ENCODE assay signal across 11 mouse cellular contexts in the genomic region with DNA sequence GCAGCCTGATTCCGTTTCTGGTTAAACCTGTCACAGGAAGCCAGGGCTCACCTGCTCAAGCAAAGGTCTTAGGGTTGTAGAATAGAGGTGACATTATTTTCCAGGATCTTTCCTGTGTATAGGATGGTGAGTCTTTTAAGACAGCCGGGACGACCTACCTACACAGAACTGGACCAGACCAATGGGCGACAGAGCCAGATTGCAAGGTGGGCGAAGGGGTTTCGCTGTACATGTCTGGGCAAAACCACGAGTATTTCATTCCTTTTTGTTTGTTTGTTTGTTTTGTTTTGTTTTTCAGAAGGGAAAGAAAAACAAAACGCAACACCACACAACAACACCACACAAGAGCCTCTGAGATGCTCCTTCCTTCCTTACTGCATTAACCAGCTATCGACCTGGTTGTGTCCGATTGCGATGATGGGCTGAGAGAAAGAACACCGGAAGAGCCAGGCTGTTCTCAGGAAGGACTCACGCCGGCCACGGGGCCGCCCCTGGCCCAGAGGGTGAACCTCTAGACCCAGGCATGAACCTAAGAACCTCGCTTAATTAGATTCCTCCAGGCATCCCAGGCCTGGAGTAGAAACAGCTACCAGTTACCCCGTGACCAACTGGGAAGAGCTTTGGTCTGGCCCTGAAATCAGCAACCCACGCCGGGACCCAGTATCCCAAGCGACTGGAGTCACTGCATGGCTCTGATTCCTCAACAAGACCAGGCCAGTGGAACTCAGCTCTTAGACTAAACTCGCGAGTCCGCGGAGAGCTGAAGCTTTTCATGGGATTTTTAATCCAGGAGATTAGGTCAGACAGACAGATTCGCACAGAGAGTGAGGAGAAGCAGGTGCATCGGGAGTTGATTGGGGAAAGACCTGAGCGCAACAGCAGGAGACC. TPM values are rescaled to one million over a fixed set of nuclear protein-coding genes. Genes with fewer than 3 reads are reported as not detected.
DNase-seq lines count a peak whose midpoint lies in the region; ATAC-seq lines count a peak whose summit lies in the region.
"Had no signal": no experiment of that assay in that cellular context is flagged by ENCODE, and none has a peak within 500 bp of the region (broad histone marks: within the 10 kb centered on the region; RNA-seq: fewer than 3 reads in every experiment).

No protein-coding gene starts in this region.

- peak overlapping the region; percentile 17 for H3K4me3 ChIP-seq in kidney, embryonic 15.5 days (replicated peaks)
- peak overlapping the region; percentile 17; the same call in 1 of the 2 replicates for H3K4me3 ChIP-seq in embryonic facial prominence, embryonic 15.5 days (replicated peaks)
- no peak overlapping the region for H3K4me3 ChIP-seq in limb, embryonic 12.5 days (replicated peaks)
- H3K4me3 ChIP-seq in neural tube, embryonic 13.5 days: no peak overlapping the region
- H3K4me3 ChIP-seq: erythroblast, embryonic 14.5 days had no signal

- no peaks in the 10 kb centered on the region for H3K9me3 ChIP-seq in kidney, embryonic 15.5 days (replicated peaks)
- no peaks in the 10 kb centered on the region for H3K9me3 ChIP-seq in embryonic facial prominence, embryonic 15.5 days (replicated peaks)
- H3K9me3 ChIP-seq in limb, embryonic 12.5 days: no peaks in the 10 kb centered on the region
- no peaks in the 10 kb centered on the region for H3K9me3 ChIP-seq in neural tube, embryonic 13.5 days

- 0 out of 2 replicates have a peak overlapping the region, but pooled peaks have one; percentile 7 for H3K27ac ChIP-seq in kidney, embryonic 15.5 days
- no peak overlapping the region for H3K27ac ChIP-seq in embryonic facial prominence, embryonic 15.5 days (replicated peaks)
- no peak overlapping the region for H3K27ac ChIP-seq in limb, embryonic 12.5 days
- no peak overlapping the region for H3K27ac ChIP-seq in neural tube, embryonic 13.5 days (replicated peaks)

- no peak for ATAC-seq in kidney, embryonic 15.5 days (replicated peaks; ENCODE audit: low FRiP score)
- ATAC-seq in embryonic facial prominence, embryonic 15.5 days (ENCODE audit: insufficient number of reproducible peaks, low FRiP score, low TSS enrichment, low read depth): no peak
- ATAC-seq in limb, embryonic 12.5 days (ENCODE audit: insufficient number of reproducible peaks, insufficient read depth, low FRiP score, low TSS enrichment, low read depth): no peak
- ATAC-seq in neural tube, embryonic 13.5 days (ENCODE audit: low read depth): no peak
- ATAC-seq: inflammation-experienced regulatory T-cells, adult 6 months; Patski had no signal

- no peak overlapping the region for H3K9ac ChIP-seq in kidney, embryonic 15.5 days
- no peak overlapping the region for H3K9ac ChIP-seq in embryonic facial prominence, embryonic 15.5 days
- H3K9ac ChIP-seq in limb, embryonic 12.5 days (replicated peaks): no peak overlapping the region
- H3K9ac ChIP-seq in neural tube, embryonic 13.5 days: no peak overlapping the region

- peaks cover 77% of the 10 kb centered on the region for H3K4me1 ChIP-seq in kidney, embryonic 15.5 days
- peaks cover 63% of the 10 kb centered on the region for H3K4me1 ChIP-seq in embryonic facial prominence, embryonic 15.5 days
- H3K4me1 ChIP-seq in limb, embryonic 12.5 days (replicated peaks): peaks cover 61% of the 10 kb centered on the region
- H3K4me1 ChIP-seq in neural tube, embryonic 13.5 days (replicated peaks): peaks cover 81% of the 10 kb centered on the region

- H3K4me2 ChIP-seq in kidney, embryonic 15.5 days: peak overlapping the region; percentile 51
- no peak overlapping the region for H3K4me2 ChIP-seq in embryonic facial prominence, embryonic 15.5 days (replicated peaks)
- H3K4me2 ChIP-seq in limb, embryonic 12.5 days: peak overlapping the region; percentile 32
- peak overlapping the region; percentile 46 for H3K4me2 ChIP-seq in neural tube, embryonic 13.5 days

- WGBS in kidney, embryonic 15.5 days: 9% methylated on average over 28 of the region's 28 CpGs
- WGBS in embryonic facial prominence, embryonic 15.5 days: 40% methylated on average over 28 of the region's 28 CpGs
- 7% methylated on average over 28 of the region's 28 CpGs for WGBS in limb, embryonic 12.5 days
- 14% methylated on average over 28 of the region's 28 CpGs for WGBS in neural tube, embryonic 13.5 days

- H3K36me3 ChIP-seq in kidney, embryonic 15.5 days: no peaks in the 10 kb centered on the region
- no peaks in the 10 kb centered on the region for H3K36me3 ChIP-seq in embryonic facial prominence, embryonic 15.5 days
- no peaks in the 10 kb centered on the region for H3K36me3 ChIP-seq in limb, embryonic 12.5 days
- no peaks in the 10 kb centered on the region for H3K36me3 ChIP-seq in neural tube, embryonic 13.5 days

- DNase-seq in kidney, adult 11 months: no peak
- no peak for DNase-seq in layer of hippocampus, postnatal 10 days (ENCODE audit: low spot score in 2 of 2)
- DNase-seq in spleen, adult 18-20 months: no peak
- DNase-seq: left cerebral cortex, postnatal 4 days had no signal

- H3K27me3 ChIP-seq in kidney, embryonic 15.5 days: peaks cover 95% of the 10 kb centered on the region
- peaks cover 74% of the 10 kb centered on the region for H3K27me3 ChIP-seq in embryonic facial prominence, embryonic 15.5 days
- H3K27me3 ChIP-seq in limb, embryonic 12.5 days: peaks cover 100% of the 10 kb centered on the region
- peaks cover 88% of the 10 kb centered on the region for H3K27me3 ChIP-seq in neural tube, embryonic 13.5 days
- H3K27me3 ChIP-seq: Patski had no signal

RNA-seq across cellular contexts. Expression of a gene that starts 1.9 kb away (rescaled TPM):
- polyA plus RNA-seq in kidney, embryonic 15.5 days (2015; fragmentation: Nextera tagmentation; extraction: Ambion mirVana): 15.6 TPM in 2 replicates
- polyA plus RNA-seq in embryonic facial prominence, embryonic 15.5 days (2015; fragmentation: Nextera tagmentation; extraction: Ambion mirVana): 18.9 and 22.9 TPM in 2 replicates
- 8.9 and 11.0 TPM in 2 replicates for polyA plus RNA-seq in limb, embryonic 12.5 days (2016; fragmentation: Nextera tagmentation; extraction: Ambion mirVana)
- 6.8 and 9.9 TPM in 2 replicates for polyA plus RNA-seq in neural tube, embryonic 13.5 days (2015; fragmentation: Nextera tagmentation; extraction: Ambion mirVana)
- under 1 TPM; 0.29 to 0.50 TPM for total RNA-seq in layer of hippocampus, postnatal 10 days (2021)
- polyA plus RNA-seq: erythroblast, embryonic 14.5 days; inflammation-experienced regulatory T-cells, adult 6 months had no signal

Comparison
In these comparisons a context has a peak if more than half of its experiments do, and no peak if none do; other contexts are left out.
1. H3K4me3 ChIP-seq: peak in kidney, embryonic 15.5 days (single experiment) and embryonic facial prominence, embryonic 15.5 days (single experiment); none in limb, embryonic 12.5 days (single experiment) and neural tube, embryonic 13.5 days (single experiment).